Mouse (Mus musculus) erythroblast, embryonic 14.5 days (primary cell): ENCODE data around the gene Fam160b1.

Experiments used
- GATA1 ChIP-seq: IDR thresholded peaks from 2 replicates; pipeline ENCODE4 v1.6.1; 2012; ENCODE audit warnings: low read length, inconsistent platforms, mixed read lengths
- TAL1 ChIP-seq: IDR thresholded peaks from 3 replicates; pipeline ENCODE4 v1.6.1; 2012; ENCODE audit warnings: low read length, inconsistent platforms, mixed read lengths

- TF ChIP-seq GATA1 (no peak), TAL1 (no peak)
These were observed 3.2 kb upstream of the Fam160b1 start for GRCm38 (mm10) chr19:57357244-57357643.
